Comparison of ENCODE assay signal across 29 mouse cellular contexts in genomic region chr9:22457142-22457835, GRCm38 (mm10). TPM values are rescaled to one million over a fixed set of nuclear protein-coding genes. Genes with fewer than 3 reads are reported as not detected.
DNase-seq lines count a peak whose midpoint lies in the region; TF ChIP-seq lines count a peak whose summit lies in the region.
"Had no signal": no experiment of that assay in that cellular context is flagged by ENCODE, and none has a peak within 500 bp of the region (broad histone marks: within the 10 kb centered on the region; RNA-seq: fewer than 3 reads in every experiment).

No protein-coding gene starts in this region.

- no peak overlapping the region for H3K4me3 ChIP-seq in kidney, adult 2 months (ENCODE audit: insufficient read depth, low read depth, low read length)
- peak overlapping the region; percentile 54 for H3K4me3 ChIP-seq in spleen, adult 2 months (ENCODE audit: extremely low read depth, insufficient read depth, insufficient read length)
- H3K4me3 ChIP-seq: embryonic facial prominence, embryonic 13.5 days; limb, embryonic 12.5 days; liver, embryonic 15.5 days; midbrain, embryonic 12.5 days; neural tube, embryonic 12.5 days had no signal

- 76% methylated on average over 11 of the region's 11 CpGs for WGBS in kidney, adult 2 months
- WGBS in spleen, adult 2 months = 42% methylated on average over 11 of the region's 11 CpGs

- no peaks in the 10 kb centered on the region for H3K27me3 ChIP-seq in kidney, adult 2 months (replicated peaks; ENCODE audit: control insufficient read depth, insufficient read depth, low read length)
- H3K27me3 ChIP-seq in spleen, adult 2 months (ENCODE audit: control insufficient read depth, insufficient read depth, low read length) = no peaks in the 10 kb centered on the region
- H3K27me3 ChIP-seq: embryonic facial prominence, embryonic 13.5 days; limb, embryonic 12.5 days; liver, embryonic 15.5 days; midbrain, embryonic 12.5 days; neural tube, embryonic 12.5 days had no signal

- TF ChIP-seq POLR2A in kidney, adult 2 months (IDR thresholded peaks at IDR 0.05; ENCODE audit: low read depth, low read length) = no peak
- TF ChIP-seq POLR2A in spleen, adult 2 months (IDR thresholded peaks at IDR 0.05; ENCODE audit: low read depth, low read length) = no peak; the same call in 1 of the 2 replicates

- TF ChIP-seq CTCF in kidney, adult 2 months (conservative IDR thresholded peaks at IDR 0.05; ENCODE audit: insufficient read depth, insufficient read length, low read depth, low read length) = no peak
- TF ChIP-seq CTCF in spleen, adult 2 months (IDR thresholded peaks at IDR 0.05; ENCODE audit: extremely low read depth, insufficient read depth, insufficient read length, insufficient replicate concordance) = no peak

- no peaks in the 10 kb centered on the region for H3K4me1 ChIP-seq in kidney, adult 2 months (ENCODE audit: control insufficient read depth, insufficient read depth, low read length)
- H3K4me1 ChIP-seq in spleen, adult 2 months (ENCODE audit: control insufficient read depth, insufficient read depth, insufficient read length) = peaks cover 5% of the 10 kb centered on the region; the same call in 1 of the 2 replicates
- H3K4me1 ChIP-seq: embryonic facial prominence, embryonic 13.5 days; midbrain, embryonic 12.5 days; neural tube, embryonic 12.5 days had no signal

- no peaks in the 10 kb centered on the region; the same call in 1 of the 2 replicates for H3K36me3 ChIP-seq in kidney, adult 2 months (ENCODE audit: control insufficient read depth, insufficient read depth, low read length)
- H3K36me3 ChIP-seq in spleen, adult 2 months (ENCODE audit: control insufficient read depth, insufficient read depth, low read length) = peaks cover 34% of the 10 kb centered on the region

- peak; percentile 44 for DNase-seq in adrenal gland, postnatal 10 days
- DNase-seq in adrenal gland, postnatal 36 days = no peak
- peak; percentile 23 for DNase-seq in kidney, adult 2 months
- DNase-seq in kidney, adult 8-10 months = no peak
- DNase-seq in lung, postnatal 36 days = peak; percentile 32
- no peak for DNase-seq in lung, postnatal 14 days
- peak; percentile 58 to 63 for DNase-seq in spleen, adult 2 months (ENCODE audit: low read depth in 1 of 2, low spot score in 2 of 2)
- no peak for DNase-seq in layer of hippocampus, postnatal 14 days (ENCODE audit: low spot score in 2 of 2)
- DNase-seq: cerebellum, adult 11 months; cerebellum, postnatal 14 days; gastrocnemius, postnatal 36 days; kidney, adult 11 months; kidney, postnatal 4 days; right cerebral cortex, adult 18-20 months had no signal

- no peak overlapping the region for H3K27ac ChIP-seq in kidney, adult 2 months (ENCODE audit: insufficient read depth, low read depth, low read length)
- peak overlapping the region; percentile 84 for H3K27ac ChIP-seq in spleen, adult 2 months (ENCODE audit: insufficient read depth, low read length)
- H3K27ac ChIP-seq: embryonic facial prominence, embryonic 13.5 days; limb, embryonic 12.5 days; liver, embryonic 15.5 days; macrophage; midbrain, embryonic 12.5 days; neural tube, embryonic 12.5 days had no signal

RNA-seq across cellular contexts. Expression of gene Gm17545, which starts 3.2 kb away (rescaled TPM):
- total RNA-seq in adrenal gland, postnatal 10 days (2021) = not detected
- not detected for total RNA-seq in adrenal gland, postnatal 36 days (2021)
- not detected in 2 replicates for polyA plus RNA-seq in kidney, adult 2 months (2012; rRNA removed)
- polyA plus RNA-seq in spleen, adult 2 months (2012; rRNA removed) = not detected in 2 replicates
- total RNA-seq in layer of hippocampus, postnatal 14 days (2021) = not detected
- total RNA-seq: gastrocnemius, postnatal 36 days; hematopoietic stem cell, adult 5-6 weeks; layer of hippocampus, postnatal 25 days; left cerebral cortex, postnatal 10 days had no signal
- polyA plus RNA-seq: brain, embryonic 14.5 days; embryonic facial prominence, embryonic 13.5 days; forebrain, embryonic 14.5 days; heart, embryonic 14.5 days; limb, embryonic 12.5 days; liver, embryonic 15.5 days; macrophage; midbrain, embryonic 12.5 days; neural tube, embryonic 12.5 days; small intestine, adult 2 months; stomach, embryonic 16.5 days; thymus, postnatal 0 days had no signal

RNA-seq across cellular contexts. Expression of gene Rp9, which starts 12.3 kb away (rescaled TPM):
- 10 to 100 TPM; 42.9 to 44.0 TPM for total RNA-seq in adrenal gland, postnatal 10 days (2021)
- 10 to 100 TPM; 29.0 to 42.6 TPM for total RNA-seq in adrenal gland, postnatal 36 days (2021)
- polyA plus RNA-seq in kidney, adult 2 months (2012; rRNA removed) = 56.9 and 61.8 TPM in 2 replicates
- polyA plus RNA-seq in spleen, adult 2 months (2012; rRNA removed) = 64.8 and 122 TPM in 2 replicates
- 10 to 100 TPM; 37.2 to 37.4 TPM for total RNA-seq in layer of hippocampus, postnatal 14 days (2021)

RNA-seq across cellular contexts. Expression of gene Bbs9, which starts 18.2 kb away (rescaled TPM):
- 10 to 100 TPM; 12.0 to 16.4 TPM for total RNA-seq in adrenal gland, postnatal 10 days (2021)
- total RNA-seq in adrenal gland, postnatal 36 days (2021) = 10 to 100 TPM; 13.2 to 13.4 TPM
- polyA plus RNA-seq in kidney, adult 2 months (2012; rRNA removed) = 12.7 and 14.1 TPM in 2 replicates
- 11.5 and 13.7 TPM in 2 replicates for polyA plus RNA-seq in spleen, adult 2 months (2012; rRNA removed)
- total RNA-seq in layer of hippocampus, postnatal 14 days (2021) = 10 to 100 TPM; 21.3 to 23.0 TPM

RNA-seq across cellular contexts. Expression of gene 9530077C05Rik, which starts 46.0 kb away (rescaled TPM):
- total RNA-seq in adrenal gland, postnatal 10 days (2021) = 1 to 10 TPM; 4.3 to 5.2 TPM
- 1 to 10 TPM; 6.6 TPM for total RNA-seq in adrenal gland, postnatal 36 days (2021)
- polyA plus RNA-seq in kidney, adult 2 months (2012; rRNA removed) = 1.0 and 1.1 TPM in 2 replicates
- polyA plus RNA-seq in spleen, adult 2 months (2012; rRNA removed) = 0.21 and 0.36 TPM in 2 replicates
- 1 to 10 TPM; 7.1 to 7.2 TPM for total RNA-seq in layer of hippocampus, postnatal 14 days (2021)

Comparison
In these comparisons a context has a peak if more than half of its experiments do, and no peak if none do; other contexts are left out.
1. DNase-seq: peak in adrenal gland, postnatal 10 days (single experiment), kidney, adult 2 months (single experiment), lung, postnatal 36 days (single experiment) and spleen, adult 2 months (2 of 2); none in adrenal gland, postnatal 36 days (0 of 2), kidney, adult 8-10 months (0 of 2), lung, postnatal 14 days (single experiment) and layer of hippocampus, postnatal 14 days (0 of 2).